16 mouse cellular contexts compared by ENCODE assay signal in the genomic region with DNA sequence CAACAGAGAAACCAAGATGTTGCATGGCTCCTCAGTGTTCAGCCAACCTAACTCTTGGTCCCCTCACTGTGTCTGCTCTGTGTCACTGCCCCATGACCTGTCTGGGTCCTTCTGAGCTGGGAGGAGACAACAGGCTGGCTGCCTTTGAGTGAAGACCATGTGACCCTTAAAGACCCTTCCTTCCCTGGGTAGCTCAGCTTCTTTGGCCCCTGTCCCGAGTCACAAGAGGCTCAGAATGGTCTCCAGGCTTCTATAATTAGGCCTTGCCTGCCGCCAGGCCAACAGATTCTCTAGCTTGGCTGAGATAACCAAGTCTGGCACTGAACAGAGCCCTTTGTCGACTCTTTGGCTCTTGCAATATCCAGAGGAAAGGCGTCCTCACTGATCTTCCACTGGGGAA.
DNase-seq lines count a peak whose midpoint lies in the region; ATAC-seq lines count a peak whose summit lies in the region.
"Had no signal": no experiment of that assay in that cellular context is flagged by ENCODE, and none has a peak within 500 bp of the region (broad histone marks: within the 10 kb centered on the region; RNA-seq: fewer than 3 reads in every experiment).

No protein-coding gene starts in this region.

- intact Hi-C loops in heart, postnatal 36 days (cut with DNase I), result no loop called here

- 0 out of 2 replicates have a peak overlapping the region, but pooled peaks have one; percentile 20 for H3K27ac ChIP-seq in forebrain, embryonic 10.5 days
- no peak overlapping the region for H3K27ac ChIP-seq in forebrain, embryonic 13.5 days
- H3K27ac ChIP-seq in heart, embryonic 13.5 days (replicated peaks), result peak overlapping the region; percentile 95
- H3K27ac ChIP-seq: embryonic facial prominence, embryonic 15.5 days; hindbrain, embryonic 10.5 days; limb, embryonic 15.5 days had no signal

- H3K9ac ChIP-seq in forebrain, embryonic 13.5 days, result no peak overlapping the region
- peak overlapping the region; percentile 68 for H3K9ac ChIP-seq in heart, embryonic 13.5 days
- H3K9ac ChIP-seq: embryonic facial prominence, embryonic 15.5 days; limb, embryonic 15.5 days had no signal

- no peaks in the 10 kb centered on the region for H3K9me3 ChIP-seq in forebrain, embryonic 10.5 days
- no peaks in the 10 kb centered on the region for H3K9me3 ChIP-seq in forebrain, embryonic 13.5 days (replicated peaks)
- no peaks in the 10 kb centered on the region for H3K9me3 ChIP-seq in heart, embryonic 13.5 days
- H3K9me3 ChIP-seq: embryonic facial prominence, embryonic 15.5 days; hindbrain, embryonic 10.5 days; limb, embryonic 15.5 days had no signal

- H3K4me3 ChIP-seq in forebrain, embryonic 10.5 days, result no peak overlapping the region
- H3K4me3 ChIP-seq in forebrain, embryonic 13.5 days, result no peak overlapping the region
- peak overlapping the region; percentile 30 for H3K4me3 ChIP-seq in heart, embryonic 13.5 days
- H3K4me3 ChIP-seq: embryonic facial prominence, embryonic 15.5 days; hindbrain, embryonic 10.5 days; limb, embryonic 15.5 days had no signal

- no peaks in the 10 kb centered on the region for H3K27me3 ChIP-seq in forebrain, embryonic 10.5 days (ENCODE audit: poor library complexity, severe bottlenecking)
- H3K27me3 ChIP-seq in forebrain, embryonic 13.5 days, result no peaks in the 10 kb centered on the region
- 0 out of 2 replicates have a peak, but pooled peaks cover 4% of the 10 kb centered on the region for H3K27me3 ChIP-seq in heart, embryonic 13.5 days (replicated peaks)
- H3K27me3 ChIP-seq: CH12.LX; embryonic facial prominence, embryonic 15.5 days; limb, embryonic 15.5 days had no signal

- H3K4me2 ChIP-seq in forebrain, embryonic 13.5 days, result no peak overlapping the region
- H3K4me2 ChIP-seq in heart, embryonic 13.5 days, result peak overlapping the region; percentile 60
- H3K4me2 ChIP-seq: embryonic facial prominence, embryonic 15.5 days; limb, embryonic 15.5 days had no signal

- H3K36me3 ChIP-seq in forebrain, embryonic 10.5 days (replicated peaks), result no peaks in the 10 kb centered on the region
- H3K36me3 ChIP-seq in forebrain, embryonic 13.5 days (ENCODE audit: poor library complexity, severe bottlenecking), result no peaks in the 10 kb centered on the region
- H3K36me3 ChIP-seq in heart, embryonic 13.5 days, result no peaks in the 10 kb centered on the region
- H3K36me3 ChIP-seq: embryonic facial prominence, embryonic 15.5 days; hindbrain, embryonic 10.5 days; limb, embryonic 15.5 days had no signal

- ATAC-seq in forebrain, embryonic 13.5 days, result no peak
- peak; percentile 63; the same call in 1 of the 2 replicates for ATAC-seq in heart, embryonic 13.5 days (ENCODE audit: extremely low read depth, insufficient number of reproducible peaks, low FRiP score, low TSS enrichment)
- ATAC-seq: inflammation-experienced regulatory T-cells, adult 6 months had no signal

- H3K4me1 ChIP-seq in forebrain, embryonic 10.5 days, result peaks cover 3% of the 10 kb centered on the region
- H3K4me1 ChIP-seq in forebrain, embryonic 13.5 days, result no peaks in the 10 kb centered on the region
- peaks cover 34% of the 10 kb centered on the region for H3K4me1 ChIP-seq in heart, embryonic 13.5 days
- H3K4me1 ChIP-seq: embryonic facial prominence, embryonic 15.5 days; limb, embryonic 15.5 days had no signal

- WGBS in forebrain, embryonic 10.5 days, result 75% methylated on average over 4 of the region's 4 CpGs
- WGBS in forebrain, embryonic 13.5 days, result 79% methylated on average over 4 of the region's 4 CpGs
- 18% methylated on average over 4 of the region's 4 CpGs for WGBS in heart, embryonic 13.5 days

- no peak for DNase-seq in forebrain, embryonic 10.5 days (ENCODE audit: extremely low spot score, low spot score)
- peak; percentile 98 for DNase-seq in heart, adult 11 months
- DNase-seq in heart, postnatal 36 days, result peak; percentile 61 to 72
- DNase-seq in thymus, postnatal 14 days, result no peak
- no peak for DNase-seq in adrenal gland, postnatal 10 days
- DNase-seq: cerebellum, adult 9-11 months; embryo, embryonic 11 days; kidney, adult 8-10 months; thymus, postnatal 25 days had no signal

Comparison
In these comparisons a context has a peak if more than half of its experiments do, and no peak if none do; other contexts are left out.
1. DNase-seq: peak in heart, adult 11 months (single experiment) and heart, postnatal 36 days (2 of 2); none in forebrain, embryonic 10.5 days (single experiment), thymus, postnatal 14 days (single experiment) and adrenal gland, postnatal 10 days (single experiment).